Mouse (Mus musculus): ENCODE measurements around the gene Stard7. TPM values are rescaled to one million over a fixed set of nuclear protein-coding genes. Genes with fewer than 3 reads are reported as not detected.
A peak's percentile ranks its signal among the peaks of the same experiment; 100 is the strongest.

Stard7 gene
- polyA plus RNA-seq, 1 experiment: 45.7 TPM

- Histone ChIP-seq H3K4me3 (ENCODE audit: low read depth, low read length) (peak overlapping the region; percentile 94), H3K27ac (ENCODE audit: insufficient read depth, low read length) (no peak overlapping the region), H3K4me1 (ENCODE audit: control insufficient read depth, insufficient read depth, low read length) (peaks cover 3% of the 10 kb centered on the region), H3K27me3 (ENCODE audit: control insufficient read depth, insufficient read depth, low read length, poor library complexity, severe bottlenecking) (no peaks in the 10 kb centered on the region), H3K36me3 (ENCODE audit: control insufficient read depth, insufficient read depth, low read length, poor library complexity, severe bottlenecking) (peaks cover 4% of the 10 kb centered on the region; the same call in 1 of the 2 replicates), H3K9ac (ENCODE audit: low read depth, poor library complexity, severe bottlenecking) (peak overlapping the region; percentile 83), H3K9me3 (replicated peaks; ENCODE audit: control insufficient read depth, insufficient read depth, low read length, poor library complexity, severe bottlenecking) (no peaks in the 10 kb centered on the region)
- TF ChIP-seq POLR2A (IDR thresholded peaks at IDR 0.05; ENCODE audit: insufficient read depth, low read length): no peak
- no peak for TF ChIP-seq EP300 (IDR thresholded peaks at IDR 0.05; ENCODE audit: insufficient read depth, low read depth, low read length)
- TF ChIP-seq CTCF (IDR thresholded peaks at IDR 0.05; ENCODE audit: low read depth, low read length): no peak
These were observed 21.5 kb upstream of the Stard7 start for GRCm38 (mm10) chr2:127248334-127249004.

DNA sequence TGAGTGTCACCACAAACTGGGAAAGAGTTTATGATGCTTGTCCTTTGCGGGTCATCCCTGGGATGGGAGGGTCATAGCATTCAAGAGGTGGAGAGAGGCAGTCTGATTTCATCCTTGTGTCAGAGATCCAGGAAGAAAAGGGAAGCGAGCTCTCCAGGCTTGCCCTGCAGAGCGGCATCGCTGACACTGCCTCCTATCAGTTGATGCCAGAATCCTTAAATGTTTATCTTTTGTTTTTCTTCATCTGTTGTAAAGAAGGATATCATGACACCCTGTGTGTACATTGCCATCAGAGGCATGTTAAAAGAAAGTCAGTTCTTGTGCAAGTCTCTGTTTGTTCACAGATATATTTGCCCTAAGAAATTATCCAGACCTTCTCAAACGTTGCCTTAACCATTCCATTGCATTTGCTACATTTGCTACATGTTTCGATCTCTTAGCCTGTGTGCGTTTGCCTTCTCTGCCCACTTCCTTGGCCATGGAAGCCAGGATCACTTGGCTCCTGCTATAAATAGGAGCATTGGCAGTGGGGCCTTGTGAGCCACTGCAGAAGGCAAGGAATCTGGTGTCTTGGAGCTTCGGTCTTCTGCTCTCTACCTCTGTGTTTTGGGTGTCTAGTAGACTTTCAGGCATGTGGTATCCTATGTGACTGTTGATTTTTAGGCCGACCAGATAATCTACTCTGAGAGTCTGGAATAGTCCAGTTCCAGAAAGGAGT, 19.6 kb upstream of the Stard7 start:
- TF ChIP-seq EP300 (IDR thresholded peaks at IDR 0.05; ENCODE audit: insufficient read depth, low read depth, low read length) (no peak), POLR2A (IDR thresholded peaks at IDR 0.05; ENCODE audit: insufficient read depth, low read length) (no peak), CTCF (IDR thresholded peaks at IDR 0.05; ENCODE audit: low read depth, low read length) (no peak)
- H3K4me3 ChIP-seq (ENCODE audit: low read depth, low read length): no peak overlapping the region
- H3K4me1 ChIP-seq (ENCODE audit: control insufficient read depth, insufficient read depth, low read length): peaks cover 3% of the 10 kb centered on the region
- no peaks in the 10 kb centered on the region for H3K9me3 ChIP-seq (replicated peaks; ENCODE audit: control insufficient read depth, insufficient read depth, low read length, poor library complexity, severe bottlenecking)
- no peaks in the 10 kb centered on the region for H3K27me3 ChIP-seq (ENCODE audit: control insufficient read depth, insufficient read depth, low read length, poor library complexity, severe bottlenecking)
- no peak overlapping the region for H3K9ac ChIP-seq (ENCODE audit: low read depth, poor library complexity, severe bottlenecking)
- H3K36me3 ChIP-seq (ENCODE audit: control insufficient read depth, insufficient read depth, low read length, poor library complexity, severe bottlenecking): no peaks in the 10 kb centered on the region
- no peak overlapping the region for H3K27ac ChIP-seq (ENCODE audit: insufficient read depth, low read length)

GRCm38 (mm10) chr2:127251457-127251856, 18.6 kb upstream of the Stard7 start:
- TF ChIP-seq POLR2A (IDR thresholded peaks at IDR 0.05; ENCODE audit: insufficient read depth, low read length) (no peak), EP300 (IDR thresholded peaks at IDR 0.05; ENCODE audit: insufficient read depth, low read depth, low read length) (no peak), CTCF (IDR thresholded peaks at IDR 0.05; ENCODE audit: low read depth, low read length) (no peak)
- H3K36me3 ChIP-seq (ENCODE audit: control insufficient read depth, insufficient read depth, low read length, poor library complexity, severe bottlenecking): no peaks in the 10 kb centered on the region
- no peak overlapping the region for H3K4me3 ChIP-seq (ENCODE audit: low read depth, low read length)
- no peak overlapping the region for H3K9ac ChIP-seq (ENCODE audit: low read depth, poor library complexity, severe bottlenecking)
- H3K4me1 ChIP-seq (ENCODE audit: control insufficient read depth, insufficient read depth, low read length): peaks cover 3% of the 10 kb centered on the region
- H3K9me3 ChIP-seq (replicated peaks; ENCODE audit: control insufficient read depth, insufficient read depth, low read length, poor library complexity, severe bottlenecking): no peaks in the 10 kb centered on the region
- no peak overlapping the region for H3K27ac ChIP-seq (ENCODE audit: insufficient read depth, low read length)
- no peaks in the 10 kb centered on the region for H3K27me3 ChIP-seq (ENCODE audit: control insufficient read depth, insufficient read depth, low read length, poor library complexity, severe bottlenecking)

DNA sequence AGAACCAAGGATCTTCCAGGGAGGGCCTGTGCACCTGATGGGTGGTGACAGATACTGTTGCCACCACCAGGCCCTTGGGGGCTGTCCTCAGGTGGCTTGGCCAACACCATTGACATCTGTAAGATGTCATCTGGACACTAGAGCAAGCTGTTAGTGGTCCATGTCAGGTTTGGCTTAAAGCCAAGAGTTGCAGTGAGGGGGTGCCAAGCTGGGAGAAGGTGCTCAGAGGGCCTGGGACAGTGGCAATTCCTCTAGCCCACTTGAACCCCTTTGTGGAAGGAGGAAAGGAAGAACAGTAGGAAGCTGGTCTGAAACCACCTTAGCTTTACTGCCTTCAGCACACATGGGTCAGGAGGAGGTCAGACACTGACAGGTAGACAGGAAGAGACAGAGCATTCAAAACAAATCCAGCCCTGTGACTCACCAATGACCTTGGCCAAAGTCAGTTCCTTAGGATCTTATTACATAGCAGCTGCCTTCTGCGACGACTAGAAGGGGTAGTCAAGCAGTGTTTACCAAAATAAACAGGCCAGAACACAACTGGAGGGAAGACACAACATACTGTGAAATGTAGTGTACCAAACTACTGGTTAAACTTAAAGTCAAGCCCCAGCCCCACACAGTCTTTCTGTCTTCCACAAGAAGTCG, 18.0 kb upstream of the Stard7 start:
- no peak overlapping the region for H3K4me3 ChIP-seq (ENCODE audit: low read depth, low read length)
- H3K9ac ChIP-seq (ENCODE audit: low read depth, poor library complexity, severe bottlenecking): no peak overlapping the region
- TF ChIP-seq CTCF (IDR thresholded peaks at IDR 0.05; ENCODE audit: low read depth, low read length) (no peak), POLR2A (IDR thresholded peaks at IDR 0.05; ENCODE audit: insufficient read depth, low read length) (no peak), EP300 (IDR thresholded peaks at IDR 0.05; ENCODE audit: insufficient read depth, low read depth, low read length) (no peak)
- peaks cover 3% of the 10 kb centered on the region for H3K4me1 ChIP-seq (ENCODE audit: control insufficient read depth, insufficient read depth, low read length)
- no peaks in the 10 kb centered on the region for H3K27me3 ChIP-seq (ENCODE audit: control insufficient read depth, insufficient read depth, low read length, poor library complexity, severe bottlenecking)
- H3K9me3 ChIP-seq (replicated peaks; ENCODE audit: control insufficient read depth, insufficient read depth, low read length, poor library complexity, severe bottlenecking): no peaks in the 10 kb centered on the region
- H3K36me3 ChIP-seq (ENCODE audit: control insufficient read depth, insufficient read depth, low read length, poor library complexity, severe bottlenecking): 0 out of 2 replicates have a peak, but pooled peaks cover under 1% of the 10 kb centered on the region
- H3K27ac ChIP-seq (ENCODE audit: insufficient read depth, low read length): no peak overlapping the region

- Histone ChIP-seq H3K9ac (ENCODE audit: low read depth, poor library complexity, severe bottlenecking) (no peak overlapping the region), H3K4me3 (ENCODE audit: low read depth, low read length) (no peak overlapping the region)
These were observed 17.2 kb upstream of the Stard7 start for GRCm38 (mm10) chr2:127252787-127253186.

More at GRCm38 (mm10) chr2:127252787-127253186, 17.2 kb upstream of the Stard7 start:
- no peak for TF ChIP-seq POLR2A (IDR thresholded peaks at IDR 0.05; ENCODE audit: insufficient read depth, low read length)
- no peak for TF ChIP-seq EP300 (IDR thresholded peaks at IDR 0.05; ENCODE audit: insufficient read depth, low read depth, low read length)
- TF ChIP-seq CTCF (IDR thresholded peaks at IDR 0.05; ENCODE audit: low read depth, low read length): no peak
- no peaks in the 10 kb centered on the region for H3K9me3 ChIP-seq (replicated peaks; ENCODE audit: control insufficient read depth, insufficient read depth, low read length, poor library complexity, severe bottlenecking)
- no peaks in the 10 kb centered on the region for H3K27me3 ChIP-seq (ENCODE audit: control insufficient read depth, insufficient read depth, low read length, poor library complexity, severe bottlenecking)
- no peak overlapping the region for H3K27ac ChIP-seq (ENCODE audit: insufficient read depth, low read length)
- H3K4me1 ChIP-seq (ENCODE audit: control insufficient read depth, insufficient read depth, low read length): peaks cover 3% of the 10 kb centered on the region
- 0 out of 2 replicates have a peak, but pooled peaks cover 2% of the 10 kb centered on the region for H3K36me3 ChIP-seq (ENCODE audit: control insufficient read depth, insufficient read depth, low read length, poor library complexity, severe bottlenecking)
